Mouse (Mus musculus) frontal cortex, adult 2 months (tissue): Measurements from ENCODE around the gene Cdk6. TPM values are rescaled to one million over a fixed set of nuclear protein-coding genes. Genes with fewer than 3 reads are reported as not detected.
"Not testable (repeated sequence)": the region's sequence is repeated elsewhere in the genome, so short reads cannot be mapped to it uniquely, and the experiment has no call there.

Source experiments
- DNase-seq, 2 experiments: peaks; one replicate each; pipeline ENCODE4 v3.0.0; 2022; ENCODE audit warnings: low spot score in 1 of 2; ENCODE audit errors: extremely low spot score in 1 of 2
- polyA plus RNA-seq: library from polyadenylated mRNA; depleted of rRNA; stranded (reverse); fragments of >200 nt; gene quantifications from 2 replicates; pipeline ENCODE4 v1.2.3, GENCODE M21; 2012

Gene Cdk6
- polyA plus RNA-seq, 1 experiment: 1.7 TPM

GRCm38 (mm10) chr5:3418183-3418582 lies 76.9 kb downstream of the Cdk6 start:
- DNase-seq: not testable (repeated sequence)

- no peak for DNase-seq
These were observed 79.0 kb downstream of the Cdk6 start for GRCm38 (mm10) chr5:3420094-3420831.

- DNase-seq: no peak
These were observed 79.5 kb downstream of the Cdk6 start for GRCm38 (mm10) chr5:3420832-3421228.

GRCm38 (mm10) chr5:3433131-3433700 lies 91.9 kb downstream of the Cdk6 start:
- DNase-seq: peak in 1 of 2 experiments; percentile 9

GRCm38 (mm10) chr5:3434105-3434504 lies 92.8 kb downstream of the Cdk6 start:
- DNase-seq: not testable (repeated sequence)

GRCm38 (mm10) chr5:3438453-3439003 lies 97.2 kb downstream of the Cdk6 start:
- not testable (repeated sequence) for DNase-seq

- DNase-seq: not testable (repeated sequence)
These were observed 98.1 kb downstream of the Cdk6 start for GRCm38 (mm10) chr5:3439386-3439785.

- not testable (repeated sequence) for DNase-seq
These were observed 101.2 kb downstream of the Cdk6 start for GRCm38 (mm10) chr5:3442524-3442923.

- DNase-seq: not testable (repeated sequence)
These were observed 109.9 kb downstream of the Cdk6 start for GRCm38 (mm10) chr5:3451233-3451632.

- not testable (repeated sequence) for DNase-seq
These were observed 112.7 kb downstream of the Cdk6 start for GRCm38 (mm10) chr5:3453946-3454345.

- no peak for DNase-seq
These were observed 119.6 kb downstream of the Cdk6 start for GRCm38 (mm10) chr5:3460907-3461306.

GRCm38 (mm10) chr5:3461401-3461800 lies 120.1 kb downstream of the Cdk6 start:
- DNase-seq: no peak

GRCm38 (mm10) chr5:3462897-3463757 lies 121.8 kb downstream of the Cdk6 start:
- DNase-seq: no peak

GRCm38 (mm10) chr5:3463758-3464157 lies 122.5 kb downstream of the Cdk6 start:
- DNase-seq: no peak

GRCm38 (mm10) chr5:3466069-3466877 lies 125.0 kb downstream of the Cdk6 start:
- DNase-seq: no peak

- no peak for DNase-seq
These were observed 129.6 kb downstream of the Cdk6 start for GRCm38 (mm10) chr5:3470866-3471265.

- DNase-seq: no peak
These were observed 131.2 kb downstream of the Cdk6 start for GRCm38 (mm10) chr5:3472311-3473156.

GRCm38 (mm10) chr5:3477711-3478110 lies 136.4 kb downstream of the Cdk6 start:
- no peak for DNase-seq

- no peak for DNase-seq
These were observed 136.9 kb downstream of the Cdk6 start for GRCm38 (mm10) chr5:3478216-3478615.
